Mouse (Mus musculus) embryonic facial prominence, embryonic 15.5 days (tissue): ENCODE results near the gene Gm5426. TPM values are rescaled to one million over a fixed set of nuclear protein-coding genes. Genes with fewer than 3 reads are reported as not detected.
"Not testable (repeated sequence)": the region's sequence is repeated elsewhere in the genome, so short reads cannot be mapped to it uniquely, and the experiment has no call there.

Experiments used
- ATAC-seq: fragments of 200-750 bp; cut with Nextera tagmentation; 2 replicates; pipeline ENCODE4 v1.8.0; 2017; ENCODE audit warnings: low read depth, moderate TSS enrichment; ENCODE audit not compliant: insufficient number of reproducible peaks, low FRiP score, low TSS enrichment
- H3K27ac ChIP-seq: fragments of 300-500 bp; sonication (generic); replicated peaks from 2 replicates; pipeline ENCODE4 v1.5.1; 2015; ENCODE audit warnings: mild to moderate bottlenecking, inconsistent platforms
- H3K27me3 ChIP-seq: fragments of 300-500 bp; sonication (generic); 2 replicates; pipeline ENCODE4 v1.6.1; 2015; ENCODE audit warnings: inconsistent platforms
- H3K36me3 ChIP-seq: fragments of 300-500 bp; sonication (generic); 2 replicates; pipeline ENCODE4 v1.6.1; 2015; ENCODE audit warnings: mild to moderate bottlenecking, inconsistent platforms
- H3K4me1 ChIP-seq: fragments of 300-500 bp; sonication (generic); 2 replicates; pipeline ENCODE4 v1.6.1; 2015; ENCODE audit warnings: inconsistent platforms
- H3K4me2 ChIP-seq: fragments of 300-500 bp; sonication (generic); replicated peaks from 2 replicates; pipeline ENCODE4 v1.6.1; 2015; ENCODE audit warnings: mild to moderate bottlenecking, inconsistent platforms
- H3K4me3 ChIP-seq: fragments of 300-500 bp; sonication (generic); replicated peaks from 2 replicates; pipeline ENCODE4 v1.5.1; 2015; ENCODE audit warnings: mild to moderate bottlenecking, inconsistent platforms
- H3K9ac ChIP-seq: fragments of 300-500 bp; sonication (generic); 2 replicates; pipeline ENCODE4 v1.6.1; 2015; ENCODE audit warnings: inconsistent platforms
- H3K9me3 ChIP-seq: fragments of 300-500 bp; sonication (generic); replicated peaks from 2 replicates; pipeline ENCODE4 v1.6.1; 2016; ENCODE audit warnings: inconsistent platforms
- WGBS: fragments of 180-500 bp; shearing (Covaris S2); methylation state at CpG from one replicate; pipeline ENCODE4 v1.1.7; 2015; 5-methylcytosine and 5-hydroxymethylcytosine counted together
- polyA plus RNA-seq: library from polyadenylated mRNA; unstranded; fragments of >200 nt; fragmentation: Nextera tagmentation; extraction: Ambion mirVana; gene quantifications from 2 replicates; pipeline ENCODE4 v1.2.1, GENCODE M21; 2015

The Gm5426 gene
- polyA plus RNA-seq, 1 experiment from 2014 or later = not detected

DNA sequence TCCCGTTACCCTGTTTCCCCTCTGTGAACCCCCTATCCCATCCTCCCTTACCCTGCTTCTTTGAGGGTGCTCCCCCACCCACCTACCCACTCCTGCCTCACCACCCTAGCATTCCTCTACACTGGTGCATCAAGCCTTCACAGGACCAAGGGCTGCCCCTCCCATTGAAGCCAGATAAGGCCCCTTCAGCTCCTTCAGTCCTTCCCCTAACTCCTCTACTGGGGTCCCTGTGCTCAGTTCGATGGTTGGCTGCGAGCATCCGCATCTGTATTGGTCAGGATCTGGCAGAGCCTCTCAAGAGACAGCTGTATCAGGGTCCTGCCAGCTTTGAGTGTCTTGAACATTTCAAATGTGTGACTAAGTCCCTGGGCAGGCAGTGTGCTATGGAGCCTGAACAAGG, 2.9 kb downstream of the Gm5426 start:
- 67% methylated on average over 4 of the region's 4 CpGs for WGBS
- not testable (repeated sequence) for H3K36me3 ChIP-seq, ATAC-seq, H3K4me2 ChIP-seq, H3K9ac ChIP-seq, H3K4me1 ChIP-seq, H3K4me3 ChIP-seq, H3K27me3 ChIP-seq, H3K9me3 ChIP-seq
- H3K27ac ChIP-seq = peak overlapping the region; percentile 31; the same call in 1 of the 2 replicates

DNA sequence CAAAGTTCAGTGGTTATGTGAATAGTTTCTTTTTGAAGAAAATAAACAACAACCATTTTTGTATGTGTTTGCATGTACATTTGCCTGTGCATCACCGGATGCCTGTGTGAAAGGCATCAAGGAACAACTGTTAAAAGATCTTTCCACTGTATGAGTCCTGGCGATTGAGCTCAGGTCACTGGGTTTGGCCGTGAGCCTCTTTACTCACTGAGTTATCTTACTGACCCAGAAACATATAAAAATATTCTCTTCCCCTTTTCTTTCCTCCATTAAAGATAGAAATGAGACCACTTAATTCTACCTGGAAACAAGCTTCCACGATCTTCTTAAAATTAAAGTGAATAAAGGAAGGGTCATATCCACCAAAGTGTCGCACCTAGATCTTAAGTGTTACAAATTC, 10.2 kb downstream of the Gm5426 start:
- H3K4me3 ChIP-seq = no peak overlapping the region
- H3K9ac ChIP-seq = no peak overlapping the region
- 94% methylated on average over 5 of the region's 5 CpGs for WGBS
- H3K9me3 ChIP-seq = no peaks in the 10 kb centered on the region
- H3K27me3 ChIP-seq = no peaks in the 10 kb centered on the region
- ATAC-seq = no peak
- peaks cover 14% of the 10 kb centered on the region for H3K4me1 ChIP-seq
- H3K27ac ChIP-seq = no peak overlapping the region
- H3K36me3 ChIP-seq = no peaks in the 10 kb centered on the region
- H3K4me2 ChIP-seq = no peak overlapping the region

DNA sequence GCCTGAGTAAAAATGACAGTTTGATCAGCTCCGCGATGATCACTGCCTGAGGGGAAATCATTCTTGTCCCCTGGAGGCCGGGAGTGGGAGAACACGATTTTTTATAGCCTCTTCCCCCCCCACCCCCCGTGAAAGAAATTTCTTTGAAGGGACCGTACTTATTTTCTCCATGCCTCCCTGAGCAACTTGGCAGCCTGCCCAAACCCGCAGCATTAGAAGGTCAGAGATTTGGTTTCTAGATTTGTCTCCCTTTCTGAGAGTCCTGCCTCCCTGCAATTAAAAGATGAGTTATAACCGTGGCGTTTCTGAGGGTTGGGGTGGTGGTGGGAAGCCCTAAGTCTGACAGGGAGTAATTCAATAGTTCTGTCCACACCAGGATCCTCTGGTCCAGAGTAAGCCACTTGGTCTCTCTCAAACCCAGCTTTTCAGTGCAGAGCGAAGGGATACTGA, 11.9 kb downstream of the Gm5426 start:
- peak; percentile 24; the same call in 1 of the 2 replicates for ATAC-seq
- Histone ChIP-seq H3K4me3 (no peak overlapping the region), H3K9ac (no peak overlapping the region), H3K27me3 (no peaks in the 10 kb centered on the region), H3K36me3 (no peaks in the 10 kb centered on the region), H3K9me3 (no peaks in the 10 kb centered on the region), H3K27ac (no peak overlapping the region), H3K4me1 (peaks cover 14% of the 10 kb centered on the region), H3K4me2 (no peak overlapping the region)
- WGBS = 9% methylated on average over 10 of the region's 10 CpGs

DNA sequence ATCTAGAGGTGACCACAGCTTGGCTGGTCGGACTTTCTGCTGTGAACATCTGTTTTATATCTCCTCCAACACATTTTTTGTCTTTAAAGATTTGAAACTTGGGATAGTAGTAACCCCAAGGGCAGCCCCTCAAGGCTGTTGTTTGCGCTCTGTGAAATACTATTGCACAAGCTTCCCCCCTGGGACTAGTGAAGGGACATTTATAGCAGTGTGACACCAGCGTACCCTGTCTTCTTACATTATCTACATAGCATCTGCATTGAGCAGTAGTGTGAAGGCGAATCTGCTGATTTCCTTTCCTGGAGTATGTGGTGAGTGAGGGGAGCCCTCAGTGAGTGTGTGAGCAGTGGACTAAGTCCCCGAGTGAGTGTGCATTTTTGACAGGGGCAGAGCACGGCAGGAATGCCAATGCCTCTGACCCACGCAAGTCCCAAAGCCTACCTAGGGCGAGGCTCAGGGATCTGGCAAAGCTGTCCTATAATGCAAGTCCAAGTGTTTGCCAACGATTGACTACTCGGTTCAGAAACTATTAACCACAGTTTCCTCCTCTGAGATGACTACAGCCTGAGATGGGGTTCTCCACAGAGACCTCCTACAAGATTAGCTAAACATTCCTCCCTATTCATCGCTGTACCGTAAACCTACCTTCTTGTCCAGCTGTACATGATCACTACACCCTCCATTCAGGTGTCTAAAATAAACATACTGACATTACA, 14.2 kb downstream of the Gm5426 start:
- Histone ChIP-seq H3K4me1 (peaks cover 14% of the 10 kb centered on the region), H3K9ac (no peak overlapping the region), H3K4me2 (no peak overlapping the region), H3K27ac (no peak overlapping the region), H3K4me3 (no peak overlapping the region), H3K9me3 (no peaks in the 10 kb centered on the region), H3K36me3 (no peaks in the 10 kb centered on the region), H3K27me3 (no peaks in the 10 kb centered on the region)
- no peak for ATAC-seq
- WGBS = 71% methylated on average over 12 of the region's 12 CpGs

DNA sequence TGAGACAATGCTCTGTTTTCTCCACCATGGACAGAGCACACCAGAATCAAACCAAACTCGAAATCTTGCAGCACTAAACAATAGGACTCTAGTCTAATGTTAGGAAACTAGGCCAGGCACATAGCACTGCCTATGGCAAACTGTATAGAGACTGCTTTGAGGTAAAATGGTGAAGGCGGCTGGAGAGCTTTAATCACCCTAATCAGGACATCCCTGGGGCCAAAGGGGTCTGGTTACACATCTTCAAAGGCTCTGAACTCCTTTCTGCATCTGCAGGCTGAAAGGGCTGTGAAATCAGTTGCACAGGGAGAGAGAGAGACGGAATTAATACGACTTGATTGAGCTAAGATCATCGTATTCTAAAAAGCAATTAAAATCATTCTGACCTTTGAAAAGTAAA, 16.9 kb downstream of the Gm5426 start:
- Histone ChIP-seq H3K27ac (no peak overlapping the region), H3K36me3 (no peaks in the 10 kb centered on the region), H3K9ac (no peak overlapping the region), H3K4me2 (no peak overlapping the region), H3K4me3 (no peak overlapping the region), H3K4me1 (peaks cover 10% of the 10 kb centered on the region), H3K9me3 (no peaks in the 10 kb centered on the region), H3K27me3 (no peaks in the 10 kb centered on the region)
- 21% methylated on average over 5 of the region's 5 CpGs for WGBS
- ATAC-seq = no peak

DNA sequence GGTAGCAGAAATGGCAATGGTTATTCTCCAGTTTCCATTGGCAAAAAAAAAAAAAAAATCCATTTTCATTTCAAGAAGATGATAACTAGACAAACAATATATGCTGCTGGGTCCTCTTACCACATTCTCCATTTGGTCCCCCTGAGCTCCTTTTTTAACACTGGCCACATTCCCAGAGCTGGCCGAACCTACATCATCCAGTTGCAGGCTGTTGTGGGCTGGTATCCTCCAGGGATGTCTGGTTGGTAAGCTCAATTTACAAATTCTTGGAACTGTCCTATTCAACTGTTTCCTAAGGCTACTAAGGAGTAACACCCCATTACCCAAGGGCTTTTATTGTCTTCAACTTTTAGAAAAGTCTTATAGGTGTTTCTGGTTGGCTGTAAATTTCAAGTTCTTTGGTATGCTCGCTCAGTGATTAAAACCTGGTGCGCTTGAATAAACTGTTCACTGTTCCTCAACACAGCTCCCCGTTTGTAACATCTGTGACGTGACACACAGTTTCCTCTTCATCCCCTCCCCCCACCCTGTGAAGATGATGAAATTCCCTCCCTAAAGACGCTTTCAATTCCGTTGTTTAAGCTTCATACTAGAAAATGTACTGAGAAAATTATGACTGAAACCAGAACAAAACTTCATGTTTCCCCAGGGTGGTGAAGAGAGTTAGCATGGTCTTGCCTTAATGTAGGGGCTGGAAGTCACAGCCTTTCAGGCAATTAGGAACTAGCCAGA, 26.7 kb downstream of the Gm5426 start:
- no peak overlapping the region for H3K27ac ChIP-seq
- H3K9ac ChIP-seq = no peak overlapping the region
- H3K4me2 ChIP-seq = no peak overlapping the region
- 48% methylated on average over 7 of the region's 7 CpGs for WGBS
- no peak overlapping the region for H3K4me3 ChIP-seq
- H3K27me3 ChIP-seq = no peaks in the 10 kb centered on the region
- H3K36me3 ChIP-seq = no peaks in the 10 kb centered on the region
- no peaks in the 10 kb centered on the region for H3K4me1 ChIP-seq
- no peaks in the 10 kb centered on the region for H3K9me3 ChIP-seq
- no peak for ATAC-seq

DNA sequence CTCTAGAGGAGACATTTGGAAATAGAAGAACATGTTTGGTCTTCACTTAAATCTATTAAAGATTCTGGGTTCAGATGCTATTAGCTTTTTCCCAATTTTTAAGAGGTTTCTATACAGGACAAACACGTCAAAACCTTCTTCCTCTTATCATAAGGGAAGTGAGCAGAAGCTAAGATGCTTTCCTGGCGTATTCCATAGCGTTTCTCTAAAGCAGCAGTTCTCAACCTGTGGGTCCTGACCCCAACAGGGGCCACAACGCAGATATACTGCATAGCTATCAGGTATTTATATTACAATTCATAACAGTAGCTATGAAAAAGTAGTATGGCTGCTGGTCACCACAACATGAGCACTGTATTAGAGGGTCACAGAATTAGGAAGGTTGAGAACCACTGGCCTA, 27.4 kb downstream of the Gm5426 start:
- Histone ChIP-seq H3K9ac (no peak overlapping the region), H3K4me1 (no peaks in the 10 kb centered on the region), H3K27ac (no peak overlapping the region), H3K4me2 (no peak overlapping the region), H3K36me3 (no peaks in the 10 kb centered on the region), H3K9me3 (no peaks in the 10 kb centered on the region), H3K4me3 (no peak overlapping the region), H3K27me3 (no peaks in the 10 kb centered on the region)
- WGBS = 88% methylated on average over 4 of the region's 4 CpGs
- no peak for ATAC-seq

DNA sequence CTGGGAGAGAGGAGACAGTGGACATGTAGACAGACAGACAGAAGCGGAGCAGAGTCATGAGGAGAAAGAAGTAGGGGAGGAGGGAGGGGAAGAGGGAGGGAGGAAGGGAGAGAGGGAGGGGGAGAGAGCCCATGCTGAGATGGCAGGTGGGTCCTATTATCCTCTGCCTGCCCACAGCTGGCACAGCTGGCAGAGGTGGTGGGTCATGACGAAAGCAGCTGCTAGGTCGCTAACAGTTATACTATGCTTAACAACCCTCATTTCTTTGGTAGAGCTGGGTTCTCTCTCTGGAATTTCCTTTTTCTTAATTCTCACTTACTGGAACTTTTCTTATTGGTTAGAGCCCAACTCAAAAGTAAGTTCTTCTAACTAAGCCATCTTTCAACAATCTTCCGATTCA, 28.9 kb downstream of the Gm5426 start:
- 73% methylated on average over 4 of the region's 4 CpGs for WGBS

DNA sequence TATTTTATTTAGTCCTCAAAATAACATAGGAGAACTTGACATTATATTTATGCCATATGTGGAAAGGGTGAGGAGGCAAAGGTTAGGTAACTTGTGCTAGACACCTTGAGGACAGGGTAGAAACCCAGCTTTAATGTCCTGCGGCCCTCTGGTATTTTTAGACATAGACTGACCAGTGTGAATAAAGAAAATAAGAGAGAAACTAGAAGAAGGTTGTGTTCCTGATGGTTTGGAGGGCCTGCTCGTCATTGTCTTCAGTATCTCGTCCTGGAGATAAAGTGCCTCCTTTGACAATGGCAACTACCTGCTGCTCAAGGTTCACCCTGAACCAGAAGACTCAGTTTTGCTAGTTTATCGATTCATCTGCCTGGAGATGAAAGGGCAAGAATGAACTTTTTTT, 32.6 kb downstream of the Gm5426 start:
- H3K4me2 ChIP-seq = no peak overlapping the region

More for the DNA sequence above, 28.9 kb downstream of the Gm5426 start:
- no peak overlapping the region for H3K4me2 ChIP-seq
- no peak overlapping the region for H3K27ac ChIP-seq
- no peak overlapping the region for H3K4me3 ChIP-seq
- no peaks in the 10 kb centered on the region for H3K9me3 ChIP-seq
- no peak overlapping the region for H3K9ac ChIP-seq
- H3K4me1 ChIP-seq = no peaks in the 10 kb centered on the region
- no peaks in the 10 kb centered on the region for H3K36me3 ChIP-seq
- ATAC-seq = no peak
- no peaks in the 10 kb centered on the region for H3K27me3 ChIP-seq

DNA sequence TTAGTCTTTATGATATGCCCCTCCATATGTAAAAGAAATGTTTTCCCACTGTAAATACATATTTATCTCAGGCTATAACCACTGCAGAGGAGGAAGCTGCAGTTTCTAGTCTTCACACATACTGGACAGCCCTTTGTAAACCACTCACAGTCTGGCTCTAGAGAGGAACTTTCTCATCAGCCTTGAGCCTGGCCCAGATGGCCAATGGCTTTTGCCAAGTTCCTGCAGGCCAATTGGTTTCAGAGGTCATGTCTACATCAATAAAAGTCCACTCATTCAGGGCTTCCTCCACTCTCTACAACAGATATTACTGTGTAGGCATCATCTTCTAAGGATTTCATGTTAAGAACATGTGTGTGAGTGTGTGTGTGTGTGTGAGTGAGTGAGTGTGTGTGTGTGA, 35.1 kb downstream of the Gm5426 start:
- no peaks in the 10 kb centered on the region for H3K36me3 ChIP-seq
- no peak overlapping the region for H3K9ac ChIP-seq
- peaks cover 11% of the 10 kb centered on the region for H3K4me1 ChIP-seq
- H3K27ac ChIP-seq = no peak overlapping the region
- ATAC-seq = no peak
- H3K4me2 ChIP-seq = no peak overlapping the region
- H3K27me3 ChIP-seq = no peaks in the 10 kb centered on the region
- no peaks in the 10 kb centered on the region for H3K9me3 ChIP-seq
- no peak overlapping the region for H3K4me3 ChIP-seq

More for the DNA sequence above, 32.6 kb downstream of the Gm5426 start:
- peaks cover 10% of the 10 kb centered on the region for H3K4me1 ChIP-seq
- no peaks in the 10 kb centered on the region for H3K9me3 ChIP-seq
- H3K27ac ChIP-seq = no peak overlapping the region
- WGBS = 85% methylated on average over 4 of the region's 4 CpGs
- no peaks in the 10 kb centered on the region for H3K27me3 ChIP-seq
- no peaks in the 10 kb centered on the region for H3K36me3 ChIP-seq
- ATAC-seq = no peak
- H3K9ac ChIP-seq = no peak overlapping the region
- H3K4me3 ChIP-seq = no peak overlapping the region

DNA sequence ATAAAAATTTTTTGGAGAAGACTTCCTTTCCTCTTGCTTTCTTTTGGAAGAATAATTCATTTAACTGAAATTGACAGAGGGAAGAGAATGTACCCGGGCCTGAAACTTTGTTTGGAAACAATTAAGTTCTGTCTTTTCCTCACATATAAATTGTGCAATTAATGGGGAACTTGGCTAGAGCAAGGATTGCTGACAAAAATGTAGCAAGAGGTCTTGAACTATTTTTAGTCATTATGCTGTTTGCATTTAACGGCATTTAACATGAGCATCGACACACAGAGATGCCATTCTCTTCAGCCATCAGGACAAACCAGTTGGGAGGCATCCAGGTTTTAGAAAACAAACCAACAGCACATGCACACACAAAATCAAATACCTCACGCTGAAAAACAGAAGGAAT, 36.6 kb downstream of the Gm5426 start:
- Histone ChIP-seq H3K4me1 (peaks cover 11% of the 10 kb centered on the region), H3K27me3 (no peaks in the 10 kb centered on the region), H3K9me3 (no peaks in the 10 kb centered on the region), H3K36me3 (no peaks in the 10 kb centered on the region), H3K9ac (no peak overlapping the region), H3K4me3 (no peak overlapping the region), H3K4me2 (no peak overlapping the region), H3K27ac (peak overlapping the region; percentile 63; the same call in 1 of the 2 replicates)
- no peak for ATAC-seq
- WGBS = 20% methylated on average over 4 of the region's 4 CpGs
